Mouse (Mus musculus) c-Kit-positive CD71-positive TER-119-positive erythroid progenitor cells, embryonic 14.5 days (primary cell): ENCODE data around the gene Hmox1.

Experiments used
- DNase-seq: peaks from one replicate; pipeline ENCODE4 v3.0.0-alpha.2; 2013; ENCODE audit warnings: low spot score

Hmox1 gene

GRCm38 (mm10) chr8:75088989-75089881 is 4.2 kb upstream of the Hmox1 start:
- DNase-seq = peak; percentile 57

GRCm38 (mm10) chr8:75090781-75091365 is 2.5 kb upstream of the Hmox1 start:
- no peak for DNase-seq

- DNase-seq = no peak
Measured at GRCm38 (mm10) chr8:75102956-75103355, 9.5 kb downstream of the Hmox1 start.

- no peak for DNase-seq
Measured at GRCm38 (mm10) chr8:75103376-75103878, 10.0 kb downstream of the Hmox1 start.

GRCm38 (mm10) chr8:75108527-75109235 is 15.3 kb downstream of the Hmox1 start:
- peak; percentile 85 for DNase-seq

GRCm38 (mm10) chr8:75109236-75109967 is 16.0 kb downstream of the Hmox1 start, which contains the start of gene Mcm5:
Mcm5 (plus strand) TSS chr8:75109569.
- DNase-seq = peak; percentile 100

GRCm38 (mm10) chr8:75110093-75110492 is 16.7 kb downstream of the Hmox1 start:
- no peak for DNase-seq

- DNase-seq = no peak
Measured at GRCm38 (mm10) chr8:75118505-75118904, 25.1 kb downstream of the Hmox1 start.

GRCm38 (mm10) chr8:75119287-75119686 is 25.9 kb downstream of the Hmox1 start:
- DNase-seq = no peak

- DNase-seq = no peak
Measured at GRCm38 (mm10) chr8:75119747-75120146, 26.3 kb downstream of the Hmox1 start.

GRCm38 (mm10) chr8:75127406-75127805 is 34.0 kb downstream of the Hmox1 start:
- no peak for DNase-seq

- DNase-seq = no peak
Measured at GRCm38 (mm10) chr8:75132485-75132884, 39.1 kb downstream of the Hmox1 start.

- DNase-seq = no peak
Measured at GRCm38 (mm10) chr8:75133399-75133798, 40.0 kb downstream of the Hmox1 start.

- no peak for DNase-seq
Measured at GRCm38 (mm10) chr8:75134603-75135391, 41.4 kb downstream of the Hmox1 start.

GRCm38 (mm10) chr8:75135756-75136155 is 42.3 kb downstream of the Hmox1 start:
- no peak for DNase-seq

GRCm38 (mm10) chr8:75136256-75136655 is 42.8 kb downstream of the Hmox1 start:
- no peak for DNase-seq

- DNase-seq = no peak
Measured at GRCm38 (mm10) chr8:75137536-75137935, 44.1 kb downstream of the Hmox1 start.
